Mouse (Mus musculus): ENCODE measurements at regions not wholly inside any gene's neighbourhood (a gene's known extent, or its start where the extent isn't known, plus 50 kb on each side); places are given as distances from the start of the nearest gene placed in this dataset.

DNA sequence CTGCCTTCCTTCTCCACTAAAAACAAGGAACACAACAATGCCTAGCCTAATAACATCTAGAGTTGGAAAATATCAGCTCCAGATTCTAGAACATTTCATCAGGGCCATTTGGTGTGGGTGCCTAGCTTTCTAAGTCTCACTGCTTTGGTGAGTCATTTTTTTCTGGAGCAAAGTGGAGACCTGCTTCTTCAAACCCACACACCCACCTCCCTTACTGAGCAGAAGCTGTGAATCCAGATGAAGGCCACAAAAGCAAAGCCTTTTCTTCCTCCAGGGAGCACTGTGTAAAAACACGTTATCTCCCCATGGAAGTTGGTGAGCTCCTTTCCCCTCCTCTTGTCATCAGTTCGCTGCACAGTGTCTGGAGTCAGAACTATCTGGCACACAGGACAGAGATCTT lies 294.1 kb downstream of the Mex3b start:
- DNase-seq (ENCODE audit: low spot score in 2 of 2): no peak

DNA sequence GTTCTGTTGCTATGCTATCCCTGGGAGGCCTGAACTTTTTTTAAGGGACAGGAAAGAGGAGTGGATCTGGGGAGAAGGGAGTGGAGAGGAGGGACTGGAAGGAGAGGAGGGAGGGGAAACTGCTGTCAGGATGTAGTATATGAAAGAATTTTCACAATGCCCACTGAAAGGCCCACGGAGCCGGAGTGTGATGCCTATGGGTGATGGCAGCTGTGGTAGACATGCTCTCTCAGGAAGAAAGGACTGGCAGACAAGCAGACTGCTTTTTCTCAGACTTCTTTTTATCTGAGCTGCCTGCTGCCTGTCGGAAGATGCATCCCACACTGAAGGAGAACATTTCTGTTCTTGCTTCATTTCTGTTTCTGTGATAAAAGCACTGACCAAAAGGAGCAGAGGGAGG lies 295.7 kb downstream of the Mex3b start:
- DNase-seq (ENCODE audit: low spot score in 2 of 2): no peak

DNA sequence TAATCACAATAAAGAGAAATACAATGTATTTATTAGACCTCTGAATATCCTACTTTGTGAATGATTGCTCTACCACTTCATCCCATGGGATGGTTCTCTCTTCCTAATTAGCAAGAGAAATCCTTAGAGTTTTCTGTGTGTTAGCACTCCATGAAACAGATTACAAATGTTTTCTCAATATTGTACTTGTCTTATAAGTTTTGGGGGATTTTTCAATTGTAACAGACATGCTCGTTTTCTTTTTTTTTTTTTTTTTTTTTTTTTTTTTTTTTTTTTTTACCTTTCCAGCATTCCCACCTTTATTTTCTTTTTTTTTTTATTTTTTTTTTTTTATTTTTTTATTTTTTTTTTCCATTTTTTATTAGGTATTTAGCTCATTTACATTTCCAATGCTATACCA lies 312.3 kb downstream of the Mex3b start:
- no peak for DNase-seq (ENCODE audit: low spot score in 2 of 2)

DNA sequence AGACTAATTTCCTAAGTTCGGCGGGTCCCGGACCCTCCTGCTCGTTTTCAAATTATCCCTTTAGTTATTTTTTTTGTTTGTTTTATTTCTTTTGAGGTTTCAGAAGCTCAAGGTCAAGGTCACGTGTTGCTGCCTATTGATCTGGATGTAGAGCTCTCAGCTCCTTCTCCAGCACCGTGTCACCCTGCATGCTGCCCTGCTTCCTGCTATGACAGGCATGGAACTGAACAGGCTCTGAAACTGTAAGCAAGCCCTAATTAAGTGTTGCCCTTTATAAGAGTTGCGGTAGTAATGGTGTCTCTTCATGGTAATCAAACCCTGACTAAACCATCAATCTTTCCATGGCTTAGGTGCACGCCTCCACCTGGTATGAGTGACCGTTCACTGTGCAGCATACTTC lies 319.2 kb downstream of the Mex3b start:
- DNase-seq (ENCODE audit: low spot score in 2 of 2): no peak

DNA sequence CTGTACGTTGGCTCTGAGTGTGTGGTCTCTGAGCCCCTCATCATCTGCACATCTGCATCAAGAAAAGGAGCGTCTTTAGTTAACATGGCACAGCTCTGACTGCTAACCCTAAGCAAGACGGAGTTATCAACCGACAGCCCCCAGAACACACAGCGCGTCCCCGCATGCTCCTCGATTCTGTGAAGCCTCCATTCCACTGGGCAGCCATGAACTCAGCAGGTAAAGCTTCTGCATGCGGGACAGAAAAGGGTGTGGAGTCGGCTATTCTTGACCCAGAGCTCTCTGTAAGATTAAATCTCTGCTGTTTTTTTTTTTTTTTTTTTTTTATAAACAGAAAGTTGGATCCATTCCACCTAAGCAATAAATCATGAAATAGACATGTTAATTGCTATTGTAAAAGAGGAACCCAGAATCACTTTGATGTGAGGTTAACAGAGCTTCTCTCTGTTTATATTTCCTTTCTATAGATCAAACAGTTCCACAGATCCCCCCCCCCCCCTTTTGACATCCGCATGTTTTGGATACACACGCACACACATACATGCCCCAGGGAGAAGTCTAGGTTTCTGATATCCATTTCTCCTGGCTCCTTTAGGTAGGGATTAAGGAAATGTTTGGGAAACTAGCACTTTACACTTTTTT lies 328.9 kb downstream of the Mex3b start:
- DNase-seq (ENCODE audit: low spot score in 2 of 2): no peak

DNA sequence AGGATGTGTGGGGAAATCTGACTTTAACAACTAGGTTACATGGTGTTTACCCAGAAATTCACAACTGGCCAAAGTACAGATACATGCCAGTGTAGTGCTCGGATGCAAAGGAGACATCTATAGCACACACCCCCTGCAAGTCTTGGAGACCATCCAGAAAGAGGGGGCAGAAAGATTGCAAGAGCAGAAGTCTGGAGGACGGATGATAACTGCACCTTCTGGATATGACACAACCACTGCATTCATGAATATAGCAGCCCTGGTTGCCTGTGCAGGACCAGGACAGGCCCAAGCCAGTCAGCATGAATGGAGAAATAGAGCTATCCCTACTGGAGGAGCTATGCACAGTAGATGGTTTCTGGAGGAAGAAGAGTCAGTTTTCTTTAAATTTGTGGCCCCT lies 330.4 kb downstream of the Mex3b start:
- DNase-seq (ENCODE audit: low spot score in 2 of 2): no peak

DNA sequence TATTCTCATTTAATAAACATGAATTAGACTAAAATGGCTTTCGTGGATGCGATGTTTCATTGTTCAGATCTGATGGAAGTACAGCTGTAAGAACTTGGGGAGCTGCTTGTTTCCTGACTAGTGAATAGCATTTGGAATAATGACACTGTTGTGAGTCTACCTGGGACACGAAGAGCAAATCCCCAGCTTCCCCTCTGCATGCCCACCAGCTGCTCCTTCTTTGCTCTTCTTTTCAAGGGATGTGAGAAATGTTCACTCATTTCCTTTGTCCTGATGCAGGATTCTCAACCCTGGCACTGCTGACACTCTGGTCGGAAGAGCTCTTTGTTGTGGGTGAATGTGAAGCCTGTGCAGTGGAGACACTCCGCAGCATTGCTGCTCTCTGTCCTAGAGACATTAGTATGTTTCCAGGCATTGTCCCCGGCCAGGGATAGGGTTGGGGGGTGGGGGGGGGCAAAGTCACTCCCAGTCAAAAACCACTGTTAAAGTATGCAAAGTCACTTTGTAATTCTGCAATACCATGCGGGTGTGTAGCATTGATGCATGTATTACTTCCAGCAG lies 334.1 kb downstream of the Mex3b start:
- DNase-seq (ENCODE audit: low spot score in 2 of 2): no peak

DNA sequence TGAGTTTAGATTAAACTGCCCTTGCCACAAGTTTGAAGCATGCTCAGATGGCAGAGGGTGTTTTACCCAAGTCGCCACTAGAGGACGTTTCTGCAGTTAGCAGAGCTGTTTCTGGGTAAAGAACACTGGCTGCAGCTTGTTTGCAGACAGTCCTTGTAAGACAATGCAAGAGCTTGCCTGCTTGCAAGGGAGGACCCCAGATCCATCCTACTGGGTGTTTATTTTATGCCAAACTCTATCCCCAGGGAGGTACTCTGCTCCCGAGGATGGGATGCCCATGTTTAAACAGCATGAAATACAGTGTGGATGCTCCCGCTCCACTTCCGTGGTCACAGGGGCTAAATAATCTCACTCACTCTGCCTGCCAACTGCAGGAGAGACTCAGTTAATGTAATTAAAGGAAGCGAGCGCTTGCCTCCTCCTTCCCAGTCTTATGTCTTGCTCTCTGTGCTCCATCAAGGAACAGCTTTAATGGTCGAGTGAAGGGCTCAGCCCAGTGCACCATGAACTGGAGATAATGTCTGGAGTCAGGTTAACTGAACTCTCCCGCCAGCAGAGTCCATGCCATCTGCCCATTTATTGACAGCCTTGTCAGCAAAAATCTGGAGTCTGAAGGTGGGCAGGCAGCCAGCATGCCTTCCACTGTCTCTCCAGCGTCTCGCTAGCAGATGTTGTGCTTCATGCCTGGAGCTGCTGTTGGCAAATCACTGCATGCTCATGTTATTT lies 334.8 kb downstream of the Mex3b start:
- no peak for DNase-seq (ENCODE audit: low spot score in 2 of 2)

DNA sequence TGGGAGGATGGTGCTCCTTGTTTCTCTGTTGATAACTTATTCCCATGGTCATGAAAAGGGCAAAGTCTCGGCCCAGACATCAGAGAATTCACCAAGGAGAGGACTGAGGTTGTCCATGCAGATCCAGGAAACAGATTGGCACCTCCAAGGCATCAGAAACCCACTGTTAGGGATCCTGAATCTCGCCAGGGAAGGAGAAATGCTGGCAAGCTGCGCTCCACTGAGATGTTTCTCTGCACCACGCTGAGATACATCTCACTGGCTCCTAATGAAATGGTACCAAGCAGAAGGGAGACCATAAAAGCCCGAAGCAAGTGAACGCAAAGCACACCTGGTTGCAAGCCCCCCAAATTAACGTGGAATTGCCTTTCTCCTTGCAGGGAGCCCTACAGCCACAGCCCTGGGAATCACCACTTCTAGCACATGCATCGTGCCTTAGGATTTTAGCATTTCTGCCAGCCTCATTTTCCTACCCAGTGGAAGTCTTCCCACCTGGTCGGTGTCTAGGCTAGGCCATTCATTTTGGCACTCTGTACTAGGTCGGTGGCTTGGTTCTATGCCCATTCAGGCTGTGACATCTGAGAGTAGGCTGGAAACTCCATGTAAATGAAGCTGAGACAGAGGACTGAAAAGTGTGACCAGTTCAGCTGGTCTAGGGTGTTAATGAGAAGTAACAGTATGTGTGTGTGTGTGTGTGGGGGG lies 336.3 kb downstream of the Mex3b start:
- DNase-seq (ENCODE audit: low spot score in 2 of 2): no peak

DNA sequence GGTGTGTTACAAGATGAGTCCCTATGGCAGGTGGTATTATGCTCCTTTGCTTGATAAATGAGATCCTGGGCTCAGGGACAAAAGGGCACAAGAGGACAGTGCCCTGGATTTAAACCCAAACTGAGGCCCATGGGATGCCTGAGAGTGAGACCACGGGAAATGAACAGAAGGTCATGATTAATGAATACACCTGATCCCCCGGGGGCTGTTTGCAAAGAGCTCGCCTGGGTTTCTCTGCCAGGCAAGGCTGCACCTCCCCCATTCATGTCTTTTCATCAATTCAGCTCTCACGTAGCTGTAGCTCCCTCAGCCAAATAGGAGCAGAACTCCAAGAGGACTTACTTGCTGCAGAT lies 336.9 kb downstream of the Mex3b start:
- no peak for DNase-seq (ENCODE audit: low spot score in 2 of 2)

DNA sequence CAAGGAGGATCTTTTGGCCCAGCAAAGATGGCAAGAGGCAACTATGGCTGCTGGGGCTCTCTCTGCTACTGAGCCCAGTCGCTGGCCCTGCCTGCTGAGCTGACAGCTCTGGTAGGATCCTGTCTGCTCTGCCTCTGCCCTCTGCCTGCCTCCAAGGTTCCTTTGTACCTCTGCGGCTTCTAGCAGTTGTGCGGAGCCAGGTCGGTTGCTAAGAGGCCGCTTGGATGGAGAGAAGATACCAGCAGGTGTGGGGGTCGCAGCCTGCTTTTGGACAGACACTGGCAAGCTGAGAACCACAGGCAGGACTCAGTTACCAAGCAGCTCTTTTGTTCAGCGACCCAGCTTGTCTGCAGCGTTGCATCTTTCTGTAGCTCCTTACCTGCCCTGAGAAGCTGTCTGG lies 337.6 kb downstream of the Mex3b start:
- peak in 1 of 2 experiments; percentile 57 for DNase-seq (ENCODE audit: low spot score in 2 of 2)

DNA sequence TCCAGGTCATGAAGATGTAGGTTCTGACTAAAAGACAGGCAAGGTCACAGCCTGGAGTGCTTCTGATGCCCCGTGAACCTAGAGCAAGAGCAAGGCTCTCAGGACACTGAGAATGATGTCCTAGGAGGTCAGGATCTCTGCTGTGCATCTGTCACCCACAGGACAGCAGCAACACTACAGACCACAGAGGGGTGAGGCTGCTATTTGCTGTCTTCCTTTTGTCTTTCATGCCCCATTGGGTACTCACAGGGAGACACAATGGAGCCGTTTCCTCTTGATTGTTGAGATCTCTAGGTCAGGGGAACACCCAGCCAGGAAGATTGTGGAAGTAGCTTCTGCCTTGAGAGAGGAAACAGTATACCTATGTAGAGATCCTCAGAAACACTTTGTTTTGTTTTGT lies 339.9 kb downstream of the Mex3b start:
- peak in 1 of 2 experiments; percentile 25 for DNase-seq (ENCODE audit: low spot score in 2 of 2)

DNA sequence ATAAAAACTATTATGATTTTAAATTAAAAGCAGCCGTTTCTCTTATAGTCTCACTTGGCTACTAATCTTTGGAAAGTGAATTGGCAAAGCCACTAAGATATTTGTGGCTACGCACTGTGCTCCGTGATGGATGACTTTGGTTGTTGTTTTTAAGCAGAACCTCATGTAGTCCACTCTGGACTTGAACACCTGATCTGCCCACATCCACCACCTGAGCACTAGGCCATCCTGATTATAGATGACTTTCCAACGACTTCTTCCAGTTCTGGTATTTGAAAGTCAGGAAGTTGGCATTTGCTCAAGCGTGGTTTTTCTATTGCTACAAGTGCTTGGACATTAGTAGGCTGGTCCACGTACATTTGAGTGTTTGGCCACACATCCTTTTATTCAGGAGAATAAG lies 344.5 kb downstream of the Mex3b start:
- DNase-seq (ENCODE audit: low spot score in 2 of 2): no peak

DNA sequence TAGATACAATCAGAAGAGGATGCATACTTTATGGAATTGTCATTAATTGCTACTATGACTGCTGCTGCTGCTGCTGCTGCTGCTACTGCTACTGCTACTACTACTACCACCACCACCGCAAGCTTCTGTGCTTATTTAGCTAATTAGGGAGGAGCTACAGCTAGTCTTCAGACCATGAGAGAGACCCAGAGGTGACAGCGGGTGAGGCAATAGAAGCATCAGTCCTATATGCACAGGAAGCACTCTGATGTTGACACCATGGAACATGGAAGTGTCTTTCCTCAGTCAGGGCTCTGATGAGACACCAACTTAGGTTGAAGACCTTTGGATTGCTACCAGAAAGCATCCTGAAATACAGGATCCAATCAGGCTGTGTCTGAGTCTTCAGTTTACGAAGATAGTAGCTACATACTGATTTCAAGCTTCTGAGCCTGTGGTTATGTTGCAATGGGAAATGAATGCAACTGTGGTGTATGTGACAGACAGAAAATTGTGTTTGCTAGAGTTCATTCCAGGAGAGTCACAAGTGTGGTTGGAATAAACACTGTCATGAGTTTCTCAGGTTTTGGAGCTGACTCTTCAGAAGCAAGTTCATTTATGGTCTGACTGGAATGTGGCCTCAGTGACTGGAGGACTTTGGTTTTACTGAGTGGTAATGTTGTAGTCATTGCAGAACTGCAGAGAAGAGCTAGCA lies 355.0 kb downstream of the Mex3b start:
- no peak for DNase-seq (ENCODE audit: low spot score in 2 of 2)

DNA sequence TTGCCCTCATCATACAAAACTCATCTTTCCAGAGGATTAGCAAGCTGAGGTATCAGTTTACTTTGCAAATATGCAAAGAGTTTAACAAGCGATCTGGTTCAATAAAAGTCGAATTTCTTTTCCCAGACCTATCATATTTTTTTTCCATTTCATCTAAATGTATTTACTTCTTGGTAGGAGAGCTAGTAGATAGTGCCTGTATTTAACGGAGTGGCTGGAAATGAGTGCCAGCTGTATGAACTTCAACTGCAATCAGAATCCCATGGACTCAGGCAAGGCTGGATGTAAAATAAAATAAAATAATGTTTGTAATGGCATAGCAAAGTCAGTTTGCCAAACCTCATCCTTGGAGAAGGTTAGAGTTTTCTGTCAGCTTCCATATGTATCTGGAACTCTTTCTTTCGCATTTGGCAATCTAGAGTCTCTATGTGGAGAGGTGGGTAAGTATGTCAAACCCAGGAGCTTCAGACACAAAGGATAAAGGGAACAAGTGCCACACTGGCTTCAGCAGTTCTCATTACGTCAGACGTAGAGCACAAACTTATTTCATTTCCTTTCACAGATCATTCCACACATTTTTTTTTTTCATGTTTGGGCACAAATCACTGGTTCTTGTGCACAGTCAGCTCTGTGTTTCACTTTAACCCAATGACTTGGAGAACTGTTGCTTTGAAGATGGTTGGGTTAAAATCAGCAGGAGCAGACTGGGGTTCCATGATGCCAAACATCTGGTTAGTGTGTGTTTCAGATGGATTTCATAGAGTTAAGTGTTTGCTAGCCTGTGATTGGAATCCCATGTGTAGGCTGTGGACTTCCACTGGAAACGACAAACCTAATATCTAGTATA lies 357.2 kb upstream of the Tmc3 start:
- no peak for DNase-seq (ENCODE audit: low spot score in 2 of 2)

DNA sequence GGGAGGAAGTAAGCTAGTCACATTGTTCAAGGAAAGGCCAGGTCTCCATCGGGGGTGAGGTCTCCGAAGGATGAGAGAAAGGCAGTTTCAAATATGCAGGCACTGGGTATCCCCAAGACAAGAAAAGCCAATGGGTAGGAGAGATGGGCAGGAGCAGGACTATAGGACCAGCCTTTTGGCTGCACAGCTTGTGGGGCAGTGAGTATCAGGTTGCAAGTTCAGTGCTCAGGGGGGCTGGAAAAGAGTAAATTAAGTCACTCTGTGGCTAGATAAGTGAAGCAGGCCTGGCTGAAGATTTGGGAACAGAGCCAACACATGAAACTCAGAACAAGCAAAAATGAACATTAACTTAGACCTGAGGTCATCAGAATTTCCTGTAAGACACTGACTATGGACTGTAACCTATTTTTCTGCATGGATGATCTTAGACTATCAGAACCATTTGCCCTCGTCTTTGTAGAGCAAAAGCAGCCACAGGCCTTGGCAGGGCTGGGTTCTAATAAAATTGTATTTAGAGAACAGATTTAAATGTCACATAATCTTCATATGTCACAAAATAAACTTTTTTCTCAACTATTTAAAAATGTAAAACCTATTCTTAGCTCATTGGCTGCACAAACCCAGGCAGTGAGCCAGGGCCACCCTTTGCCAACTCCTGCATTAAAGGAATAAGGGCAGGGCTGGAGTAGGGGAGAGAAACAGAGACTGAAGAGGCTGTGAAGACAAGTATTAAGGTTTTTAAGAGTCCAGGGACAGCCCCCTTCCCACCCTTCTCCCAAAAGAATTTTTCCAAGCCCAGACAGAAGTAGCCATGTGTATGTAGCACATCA lies 354.0 kb upstream of the Tmc3 start:
- DNase-seq (ENCODE audit: low spot score in 2 of 2): no peak

DNA sequence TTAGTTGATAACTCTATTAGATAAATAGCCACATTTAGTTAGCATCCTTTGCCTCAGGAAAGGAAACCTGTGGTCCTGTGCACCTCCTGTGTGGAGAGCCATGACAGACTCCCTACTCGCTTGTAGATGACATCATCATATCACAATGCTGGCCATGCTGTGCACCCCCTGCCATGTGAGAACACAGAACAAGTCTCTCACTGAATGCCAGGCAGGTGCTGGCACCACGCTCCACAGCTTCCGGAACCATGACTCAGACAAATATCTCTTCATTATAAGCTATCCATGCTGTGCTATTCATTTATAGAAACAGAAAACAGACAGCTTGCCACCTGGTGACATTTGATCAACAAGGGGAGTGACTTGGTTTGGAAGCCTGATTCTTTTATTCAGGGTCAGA lies 349.1 kb upstream of the Tmc3 start:
- DNase-seq (ENCODE audit: low spot score in 2 of 2): no peak

DNA sequence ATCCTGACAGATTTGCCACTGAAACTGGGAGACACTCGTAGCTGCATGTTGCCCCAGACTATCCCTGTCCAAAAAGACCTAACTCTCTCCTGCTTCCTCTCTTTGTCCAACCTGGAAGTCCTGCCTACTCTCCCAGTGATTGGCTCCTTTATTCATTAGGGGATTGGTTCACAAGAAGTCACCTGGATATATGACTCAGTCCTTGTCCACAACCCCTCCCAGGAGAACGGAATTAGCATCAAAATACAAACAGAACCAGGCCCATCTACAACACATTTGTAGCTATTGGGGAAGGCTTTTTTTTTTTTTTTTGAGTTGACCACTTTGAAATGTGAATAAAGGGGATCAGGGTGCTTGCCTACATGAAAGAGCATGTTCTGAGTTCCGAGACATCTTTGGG lies 347.4 kb upstream of the Tmc3 start:
- DNase-seq (ENCODE audit: low spot score in 2 of 2): no peak

DNA sequence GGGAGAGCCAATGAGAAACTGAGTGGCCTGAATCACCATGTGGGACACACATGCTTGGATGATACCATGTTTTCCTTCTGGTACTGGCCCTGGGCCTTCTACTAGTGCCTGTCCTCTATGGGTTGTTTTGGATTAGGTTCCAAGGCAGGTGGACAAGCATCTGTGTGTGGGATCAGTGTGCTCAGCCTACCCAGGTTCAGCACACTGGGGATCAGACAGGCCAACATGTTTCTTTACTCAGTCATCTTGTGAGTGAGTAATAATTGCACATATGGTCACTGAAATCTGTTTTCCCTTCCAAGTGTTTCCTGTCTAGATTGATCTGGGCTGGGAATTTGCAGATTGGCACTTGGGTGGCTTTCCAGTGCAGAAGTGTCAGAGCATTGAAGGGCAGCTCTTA lies 346.6 kb upstream of the Tmc3 start:
- DNase-seq (ENCODE audit: low spot score in 2 of 2): no peak

DNA sequence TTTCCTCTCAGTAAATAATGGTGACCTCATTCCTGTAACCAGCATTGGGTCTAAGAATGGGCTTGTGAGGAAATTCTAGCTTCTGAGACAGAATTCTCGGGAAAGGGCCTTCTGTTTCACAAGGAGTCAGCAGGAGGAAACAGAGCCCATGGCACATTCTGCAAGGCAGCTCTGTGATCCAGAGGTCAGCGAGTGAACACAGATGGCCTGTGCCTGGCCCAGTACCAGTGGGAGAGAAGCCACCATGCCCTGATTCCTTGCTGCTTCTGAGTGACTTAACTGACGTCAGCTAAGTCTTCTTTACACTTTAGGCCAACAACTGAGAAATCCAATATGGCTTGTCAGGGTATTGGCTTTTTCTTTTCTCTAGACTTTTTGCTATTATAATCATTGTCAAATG lies 342.5 kb upstream of the Tmc3 start:
- no peak for DNase-seq (ENCODE audit: low spot score in 2 of 2)

DNA sequence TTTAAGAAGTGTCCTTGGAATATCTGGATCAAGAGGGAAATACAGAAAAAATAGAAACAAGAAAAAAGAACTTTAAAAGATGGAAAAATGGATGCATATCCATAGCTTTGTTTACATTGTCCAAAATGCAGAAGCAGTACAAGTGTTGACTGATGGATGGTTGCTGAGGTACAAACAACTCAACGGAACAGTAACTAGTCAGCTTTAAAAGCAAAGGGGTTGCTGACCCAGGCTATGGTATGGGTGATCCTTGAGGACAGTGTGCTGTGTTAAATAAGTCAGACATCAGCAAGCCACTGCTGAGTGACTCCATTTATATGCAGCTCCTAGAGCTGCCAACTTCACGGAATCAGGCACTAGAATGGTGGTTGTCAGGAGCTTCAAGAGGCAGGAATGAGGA lies 338.9 kb upstream of the Tmc3 start:
- DNase-seq (ENCODE audit: low spot score in 2 of 2): no peak

Measured in spleen, postnatal 4 days (tissue).